Mouse (Mus musculus) lung, postnatal 4 days (tissue): ENCODE results near the gene Snph.
A peak's percentile ranks its signal among the peaks of the same experiment; 100 is the strongest.
"Not testable (repeated sequence)": the region's sequence is repeated elsewhere in the genome, so short reads cannot be mapped to it uniquely, and the experiment has no call there.

Experiments
- DNase-seq, 2 experiments: peaks; one replicate each; pipeline ENCODE4 v3.0.0; 2021

The Snph gene

GRCm38 (mm10) chr2:151632159-151632814 is at the start of gene Snph:
Snph (minus strand) TSS chr2:151632593.
- peak; percentile 62 to 68 for DNase-seq

- DNase-seq = no peak
Observed at GRCm38 (mm10) chr2:151676234-151676633, 43.8 kb upstream of the Snph start.

- DNase-seq = no peak
Observed at GRCm38 (mm10) chr2:151670968-151671329, 38.6 kb upstream of the Snph start.

GRCm38 (mm10) chr2:151670026-151670967 is 37.9 kb upstream of the Snph start:
- no peak for DNase-seq

GRCm38 (mm10) chr2:151668433-151668832 is 36.0 kb upstream of the Snph start, which contains the start of gene Rad21l:
Rad21l (minus strand) TSS chr2:151668533.
- DNase-seq = no peak

- no peak for DNase-seq
Observed at GRCm38 (mm10) chr2:151652053-151652452, 19.7 kb upstream of the Snph start.

GRCm38 (mm10) chr2:151636015-151636402 is 3.6 kb upstream of the Snph start:
- DNase-seq = no peak

- DNase-seq = no peak
Observed at GRCm38 (mm10) chr2:151635362-151636014, 3.1 kb upstream of the Snph start.

GRCm38 (mm10) chr2:151634903-151635302 is 2.5 kb upstream of the Snph start:
- no peak for DNase-seq

GRCm38 (mm10) chr2:151632982-151633381 is 589 bp upstream of the Snph start:
- no peak for DNase-seq

GRCm38 (mm10) chr2:151631406-151632158 is 811 bp downstream of the Snph start:
- no peak for DNase-seq

GRCm38 (mm10) chr2:151629310-151629709 is 3.1 kb downstream of the Snph start:
- no peak for DNase-seq

GRCm38 (mm10) chr2:151628011-151628410 is 4.4 kb downstream of the Snph start:
- DNase-seq = no peak

- no peak for DNase-seq
Observed at GRCm38 (mm10) chr2:151626296-151626695, 6.1 kb downstream of the Snph start.

- DNase-seq = no peak
Observed at GRCm38 (mm10) chr2:151623776-151624175, 8.6 kb downstream of the Snph start.

GRCm38 (mm10) chr2:151616551-151617329 is 15.7 kb downstream of the Snph start:
- DNase-seq = no peak

GRCm38 (mm10) chr2:151615779-151616178 is 16.6 kb downstream of the Snph start:
- not testable (repeated sequence) for DNase-seq

GRCm38 (mm10) chr2:151609974-151610373 is 22.4 kb downstream of the Snph start:
- DNase-seq = no peak

- DNase-seq = no peak
Observed at GRCm38 (mm10) chr2:151608435-151608834, 24.0 kb downstream of the Snph start.

- DNase-seq = peak; percentile 47 to 57
Observed at GRCm38 (mm10) chr2:151605437-151605987, 26.9 kb downstream of the Snph start.

- no peak for DNase-seq
Observed at GRCm38 (mm10) chr2:151603630-151604029, 28.8 kb downstream of the Snph start.

GRCm38 (mm10) chr2:151602106-151602505 is 30.3 kb downstream of the Snph start:
- peak in 1 of 2 experiments; percentile 22 for DNase-seq
